ENCODE assay signal across 8 mouse cellular contexts in genomic region chr2:28839501-28840221, GRCm38 (mm10). TPM values are rescaled to one million over a fixed set of nuclear protein-coding genes. Genes with fewer than 3 reads are reported as not detected.
A peak's percentile ranks its signal among the peaks of the same experiment; 100 is the strongest.
DNase-seq lines count a peak whose midpoint lies in the region; ATAC-seq lines count a peak whose summit lies in the region.

No protein-coding gene starts in this region.

- peak; percentile 8 for DNase-seq in gastrocnemius, postnatal 10 days
- no peak for DNase-seq in gastrocnemius, postnatal 36 days
- peak; percentile 9 for DNase-seq in CD4-positive, CD25-positive, alpha-beta regulatory T cell, adult 2 months (ENCODE audit: low read depth, low spot score)
- DNase-seq in embryonic facial prominence, embryonic 11.5 days (ENCODE audit: low spot score) = peak; percentile 23
- DNase-seq in hindbrain, embryonic 14.5 days (ENCODE audit: low spot score) = no peak
- no peak for DNase-seq in adrenal gland, postnatal 14 days

- H3K4me2 ChIP-seq in embryonic facial prominence, embryonic 11.5 days (ENCODE audit: low read depth, low read length) = peak overlapping the region; percentile 76
- H3K4me2 ChIP-seq in hindbrain, embryonic 14.5 days (replicated peaks) = peak overlapping the region; percentile 95
- peak overlapping the region; percentile 97 for H3K4me2 ChIP-seq in liver, embryonic 12.5 days
- peak overlapping the region; percentile 99 for H3K4me2 ChIP-seq in neural tube, embryonic 13.5 days

- H3K4me1 ChIP-seq in embryonic facial prominence, embryonic 11.5 days (ENCODE audit: control insufficient read depth, insufficient read depth, low read length) = no peaks in the 10 kb centered on the region
- H3K4me1 ChIP-seq in hindbrain, embryonic 14.5 days (replicated peaks; ENCODE audit: control insufficient read depth, insufficient read depth, low read length) = peaks cover 45% of the 10 kb centered on the region
- peaks cover 57% of the 10 kb centered on the region for H3K4me1 ChIP-seq in liver, embryonic 12.5 days
- peaks cover 59% of the 10 kb centered on the region for H3K4me1 ChIP-seq in neural tube, embryonic 13.5 days (replicated peaks)

- intact Hi-C loops in gastrocnemius, postnatal 36 days (cut with DNase I) = no loop called here

- H3K9ac ChIP-seq in embryonic facial prominence, embryonic 11.5 days (replicated peaks; ENCODE audit: low read length) = peak overlapping the region; percentile 91
- H3K9ac ChIP-seq in hindbrain, embryonic 14.5 days = peak overlapping the region; percentile 91
- peak overlapping the region; percentile 86 for H3K9ac ChIP-seq in liver, embryonic 12.5 days
- H3K9ac ChIP-seq in neural tube, embryonic 13.5 days = peak overlapping the region; percentile 87

- peaks cover 5% of the 10 kb centered on the region; the same call in 1 of the 2 replicates for H3K36me3 ChIP-seq in embryonic facial prominence, embryonic 11.5 days (replicated peaks; ENCODE audit: control insufficient read depth, insufficient read depth, low read depth, low read length)
- peaks cover 13% of the 10 kb centered on the region; the same call in 1 of the 2 replicates for H3K36me3 ChIP-seq in hindbrain, embryonic 14.5 days (replicated peaks; ENCODE audit: control insufficient read depth, insufficient read depth)
- H3K36me3 ChIP-seq in liver, embryonic 12.5 days = peaks cover 33% of the 10 kb centered on the region
- peaks cover 9% of the 10 kb centered on the region for H3K36me3 ChIP-seq in neural tube, embryonic 13.5 days

- H3K27me3 ChIP-seq in embryonic facial prominence, embryonic 11.5 days (ENCODE audit: control insufficient read depth, insufficient read depth, low read length) = no peaks in the 10 kb centered on the region
- no peaks in the 10 kb centered on the region for H3K27me3 ChIP-seq in hindbrain, embryonic 14.5 days (ENCODE audit: control insufficient read depth, insufficient read depth, low read length)
- no peaks in the 10 kb centered on the region for H3K27me3 ChIP-seq in liver, embryonic 12.5 days (replicated peaks)
- H3K27me3 ChIP-seq in neural tube, embryonic 13.5 days = no peaks in the 10 kb centered on the region

- under 1% methylated on average over 49 of the region's 53 CpGs for whole genome bisulfite sequencing in embryonic facial prominence, embryonic 11.5 days
- WGBS in hindbrain, embryonic 14.5 days = 1% methylated on average over 53 of the region's 53 CpGs
- WGBS in liver, embryonic 12.5 days (ENCODE audit: insufficient replicate concordance) = 0% methylated on average over 53 of the region's 53 CpGs
- under 1% methylated on average over 43 of the region's 53 CpGs for WGBS in neural tube, embryonic 13.5 days

- ATAC-seq in embryonic facial prominence, embryonic 11.5 days (replicated peaks; ENCODE audit: insufficient number of reproducible peaks, low FRiP score, low TSS enrichment, low read depth) = peak; percentile 51
- ATAC-seq in hindbrain, embryonic 14.5 days (ENCODE audit: low FRiP score) = peak; percentile 41
- peak; percentile 70 for ATAC-seq in liver, embryonic 12.5 days
- peak; percentile 53 for ATAC-seq in neural tube, embryonic 13.5 days (ENCODE audit: low read depth)

- H3K27ac ChIP-seq in embryonic facial prominence, embryonic 11.5 days (replicated peaks; ENCODE audit: low read depth, low read length) = peak overlapping the region; percentile 78
- peak overlapping the region; percentile 85 for H3K27ac ChIP-seq in hindbrain, embryonic 14.5 days
- H3K27ac ChIP-seq in liver, embryonic 12.5 days = peak overlapping the region; percentile 87
- H3K27ac ChIP-seq in neural tube, embryonic 13.5 days (replicated peaks) = peak overlapping the region; percentile 86

- no peaks in the 10 kb centered on the region for H3K9me3 ChIP-seq in embryonic facial prominence, embryonic 11.5 days (replicated peaks; ENCODE audit: control insufficient read depth, low read length)
- H3K9me3 ChIP-seq in hindbrain, embryonic 14.5 days (ENCODE audit: control insufficient read depth, low read length) = no peaks in the 10 kb centered on the region
- no peaks in the 10 kb centered on the region for H3K9me3 ChIP-seq in liver, embryonic 12.5 days (replicated peaks)
- H3K9me3 ChIP-seq in neural tube, embryonic 13.5 days = no peaks in the 10 kb centered on the region

- peak overlapping the region; percentile 99 for H3K4me3 ChIP-seq in embryonic facial prominence, embryonic 11.5 days (ENCODE audit: low read depth, low read length)
- H3K4me3 ChIP-seq in hindbrain, embryonic 14.5 days (replicated peaks; ENCODE audit: low read length) = peak overlapping the region; percentile 96
- H3K4me3 ChIP-seq in liver, embryonic 12.5 days = peak overlapping the region; percentile 83
- peak overlapping the region; percentile 85 for H3K4me3 ChIP-seq in neural tube, embryonic 13.5 days

RNA-seq across cellular contexts. Expression of gene Gtf3c4, which starts 0.5 kb away (rescaled TPM):
- 10 to 100 TPM; 17.2 to 19.3 TPM for total RNA-seq in gastrocnemius, postnatal 10 days (2021)
- 10 to 100 TPM; 12.3 to 14.5 TPM for total RNA-seq in gastrocnemius, postnatal 36 days (2021)
- 30.1 and 30.9 TPM in 2 replicates for polyA plus RNA-seq in embryonic facial prominence, embryonic 11.5 days (2014; fragmentation: Nextera tagmentation; extraction: Ambion mirVana)
- polyA plus RNA-seq in hindbrain, embryonic 14.5 days (2014; fragmentation: Nextera tagmentation; extraction: Ambion mirVana) = 33.6 and 34.2 TPM in 2 replicates
- 13.2 TPM in 2 replicates for polyA plus RNA-seq in liver, embryonic 12.5 days (2016; fragmentation: Nextera tagmentation; extraction: Ambion mirVana)
- polyA plus RNA-seq in neural tube, embryonic 13.5 days (2015; fragmentation: Nextera tagmentation; extraction: Ambion mirVana) = 16.9 and 17.6 TPM in 2 replicates
- total RNA-seq in adrenal gland, postnatal 14 days (2021) = 28.4 and 30.6 TPM in 2 replicates

RNA-seq across cellular contexts. Expression of gene Ddx31, which starts 0.5 kb away (rescaled TPM):
- 1 to 10 TPM; 3.4 to 5.7 TPM for total RNA-seq in gastrocnemius, postnatal 10 days (2021)
- total RNA-seq in gastrocnemius, postnatal 36 days (2021) = 1 to 10 TPM; 4.1 to 4.3 TPM
- polyA plus RNA-seq in embryonic facial prominence, embryonic 11.5 days (2014; fragmentation: Nextera tagmentation; extraction: Ambion mirVana) = 18.6 and 20.0 TPM in 2 replicates
- 13.2 and 14.3 TPM in 2 replicates for polyA plus RNA-seq in hindbrain, embryonic 14.5 days (2014; fragmentation: Nextera tagmentation; extraction: Ambion mirVana)
- 11.8 and 11.9 TPM in 2 replicates for polyA plus RNA-seq in liver, embryonic 12.5 days (2016; fragmentation: Nextera tagmentation; extraction: Ambion mirVana)
- polyA plus RNA-seq in neural tube, embryonic 13.5 days (2015; fragmentation: Nextera tagmentation; extraction: Ambion mirVana) = 10.3 and 10.5 TPM in 2 replicates
- 7.7 and 9.5 TPM in 2 replicates for total RNA-seq in adrenal gland, postnatal 14 days (2021)

Comparison
In these comparisons a context has a peak if more than half of its experiments do, and no peak if none do; other contexts are left out.
1. DNase-seq: peak in gastrocnemius, postnatal 10 days (single experiment), CD4-positive, CD25-positive, alpha-beta regulatory T cell, adult 2 months (single experiment) and embryonic facial prominence, embryonic 11.5 days (single experiment); none in gastrocnemius, postnatal 36 days (0 of 2), hindbrain, embryonic 14.5 days (single experiment) and adrenal gland, postnatal 14 days (single experiment).
2. Peak in every context shown above with its lines, with median percentiles within 50 percentile points of each other: ATAC-seq, H3K27ac ChIP-seq, H3K4me2 ChIP-seq, H3K4me3 ChIP-seq and H3K9ac ChIP-seq.